Mouse (Mus musculus) hindbrain, embryonic 14.5 days (tissue): ENCODE results near the gene Rims3. TPM values are rescaled to one million over a fixed set of nuclear protein-coding genes. Genes with fewer than 3 reads are reported as not detected.
A peak's percentile ranks its signal among the peaks of the same experiment; 100 is the strongest.

Experiments used
- ATAC-seq: fragments of 200-750 bp; cut with Nextera tagmentation; 2 replicates; pipeline ENCODE4 v1.8.0; 2017; ENCODE audit warnings: moderate number of reproducible peaks, mild to moderate bottlenecking, moderate TSS enrichment, moderate library complexity; ENCODE audit not compliant: low FRiP score
- DNase-seq: peaks from one replicate; pipeline ENCODE4 v3.0.0-alpha.2; 2015; ENCODE audit warnings: low spot score
- H3K27ac ChIP-seq: fragments of 300-500 bp; sonication (generic); 2 replicates; pipeline ENCODE4 v1.5.1; 2014; ENCODE audit warnings: mild to moderate bottlenecking, moderate library complexity
- H3K27me3 ChIP-seq: fragments of 300-500 bp; sonication (generic); 2 replicates; pipeline ENCODE4 v1.6.1; 2014; ENCODE audit warnings: mild to moderate bottlenecking, low read length, mixed read lengths; ENCODE audit not compliant: control insufficient read depth, insufficient read depth
- H3K36me3 ChIP-seq: fragments of 300-500 bp; sonication (generic); replicated peaks from 2 replicates; pipeline ENCODE4 v1.6.1; 2014; ENCODE audit not compliant: control insufficient read depth, insufficient read depth
- H3K4me1 ChIP-seq: fragments of 300-500 bp; sonication (generic); replicated peaks from 2 replicates; pipeline ENCODE4 v1.6.1; 2014; ENCODE audit warnings: antibody characterized with exemption, low read length, mixed read lengths; ENCODE audit not compliant: control insufficient read depth, insufficient read depth
- H3K4me2 ChIP-seq: fragments of 300-500 bp; sonication (generic); replicated peaks from 2 replicates; pipeline ENCODE4 v1.6.1; 2014; ENCODE audit warnings: mild to moderate bottlenecking, moderate library complexity
- H3K4me3 ChIP-seq: fragments of 300-500 bp; sonication (generic); replicated peaks from 2 replicates; pipeline ENCODE4 v1.5.1; 2014; ENCODE audit warnings: mild to moderate bottlenecking, low read length
- H3K9ac ChIP-seq: fragments of 300-500 bp; sonication (generic); 2 replicates; pipeline ENCODE4 v1.6.1; 2014
- H3K9me3 ChIP-seq: fragments of 300-500 bp; sonication (generic); 2 replicates; pipeline ENCODE4 v1.6.1; 2016; ENCODE audit warnings: low read length; ENCODE audit not compliant: control insufficient read depth
- WGBS: fragments of 180-500 bp; shearing (Covaris S2); extraction: QIAGEN DNeasy Blood & Tissue Kit; methylation state at CpG from one replicate; pipeline ENCODE4 v1.1.7; 2014; 5-methylcytosine and 5-hydroxymethylcytosine counted together
- polyA plus RNA-seq: library from polyadenylated mRNA; unstranded; fragments of >200 nt; fragmentation: Nextera tagmentation; extraction: Ambion mirVana; gene quantifications from 2 replicates; pipeline ENCODE4 v1.2.1, GENCODE M21; 2014

The Rims3 gene
- polyA plus RNA-seq, 1 experiment from 2014 or later: 26.2 TPM

DNA sequence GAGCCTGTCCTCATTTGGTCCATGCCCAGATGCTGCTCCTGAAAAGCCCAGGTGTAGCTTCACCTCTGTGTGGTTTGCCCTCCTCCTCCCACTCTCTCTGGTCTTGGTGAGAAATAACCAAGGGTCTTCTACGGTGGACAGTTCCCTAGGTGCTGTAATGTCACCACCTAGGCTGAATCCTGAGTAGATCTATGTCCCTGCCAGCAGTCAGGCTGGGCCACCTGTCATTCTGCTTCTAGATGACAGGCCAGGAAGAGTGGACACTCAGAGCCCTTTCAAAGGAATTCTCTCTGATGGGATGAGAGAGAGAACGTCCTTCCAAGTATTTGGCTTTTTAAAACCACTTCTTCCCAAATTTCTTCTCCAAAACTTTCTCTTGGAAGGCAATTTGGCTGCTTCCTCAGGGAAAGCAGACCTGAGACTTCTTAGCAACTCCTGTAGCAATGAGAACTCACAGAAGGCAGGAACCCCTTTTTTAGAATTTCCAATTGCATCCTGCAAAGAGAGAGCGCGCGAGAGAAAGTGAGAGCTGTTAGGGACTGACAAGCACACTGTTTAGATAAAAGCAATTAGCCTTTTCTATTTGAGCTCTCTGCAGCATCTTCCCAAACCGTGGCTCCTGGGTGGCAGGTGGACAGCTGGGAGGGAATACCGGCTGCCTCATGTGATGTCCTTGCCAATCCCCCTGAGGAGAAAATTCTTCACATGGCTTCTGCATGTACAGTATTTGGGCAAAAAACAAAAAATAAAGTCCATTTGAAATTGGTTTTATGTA, 41.4 kb downstream of the Rims3 start:
- DNase-seq: no peak
- no peak for ATAC-seq
- Histone ChIP-seq H3K36me3 (no peaks in the 10 kb centered on the region; the same call in 1 of the 2 replicates), H3K9me3 (no peaks in the 10 kb centered on the region), H3K27ac (no peak overlapping the region), H3K4me2 (no peak overlapping the region), H3K4me3 (no peak overlapping the region), H3K4me1 (no peaks in the 10 kb centered on the region), H3K9ac (no peak overlapping the region), H3K27me3 (no peaks in the 10 kb centered on the region)
- 76% methylated on average over 7 of the region's 7 CpGs for WGBS

DNA sequence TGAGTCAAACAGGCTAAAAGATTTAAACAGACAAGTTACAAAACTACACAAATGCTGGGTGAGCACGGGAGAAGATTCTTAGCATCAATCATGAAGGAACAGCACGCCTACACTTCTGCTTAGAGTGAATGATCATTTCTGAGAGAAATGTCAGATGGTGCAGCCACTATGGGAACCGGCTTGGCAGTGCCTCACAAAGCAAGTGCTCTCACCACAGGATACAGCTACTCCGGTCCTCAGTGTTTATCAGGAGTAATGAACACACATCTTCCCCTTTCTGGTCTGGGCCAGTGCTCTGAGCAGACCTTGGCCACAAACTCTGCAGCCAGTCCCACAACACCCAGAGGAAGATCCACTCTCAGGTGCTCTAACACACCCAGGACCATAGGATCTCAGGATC, 49.9 kb downstream of the Rims3 start:
- H3K27ac ChIP-seq: no peak overlapping the region
- WGBS: 72% methylated on average over 4 of the region's 4 CpGs

DNA sequence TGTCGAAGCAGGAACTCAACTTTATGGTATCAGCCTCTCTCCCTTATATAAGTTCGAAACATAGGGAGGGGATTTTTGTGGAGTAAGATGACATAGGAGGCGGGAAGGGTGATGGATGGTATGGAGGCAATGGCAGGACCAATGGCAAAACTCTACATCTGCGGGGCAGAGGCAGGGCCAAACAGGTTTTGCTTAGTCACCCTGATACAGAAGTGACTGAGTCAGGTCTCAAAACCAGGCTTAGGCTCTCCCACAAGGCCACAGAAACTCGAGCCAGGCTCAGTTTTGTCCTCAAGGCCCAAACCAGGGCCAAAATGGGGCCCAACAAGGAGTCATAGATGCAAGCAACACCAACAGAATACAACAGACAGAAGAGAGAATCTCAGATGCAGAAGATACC, 51.0 kb downstream of the Rims3 start:
- Histone ChIP-seq H3K27ac (no peak overlapping the region), H3K4me2 (no peak overlapping the region), H3K9me3 (no peaks in the 10 kb centered on the region), H3K4me3 (no peak overlapping the region), H3K27me3 (no peaks in the 10 kb centered on the region), H3K4me1 (no peaks in the 10 kb centered on the region), H3K36me3 (no peaks in the 10 kb centered on the region), H3K9ac (no peak overlapping the region)
- 80% methylated on average over 5 of the region's 5 CpGs for WGBS
- ATAC-seq (no peak), DNase-seq (no peak)

More for the DNA sequence above, 49.9 kb downstream of the Rims3 start:
- Histone ChIP-seq H3K4me1 (no peaks in the 10 kb centered on the region), H3K27me3 (no peaks in the 10 kb centered on the region), H3K9ac (no peak overlapping the region), H3K36me3 (no peaks in the 10 kb centered on the region), H3K9me3 (no peaks in the 10 kb centered on the region), H3K4me2 (no peak overlapping the region), H3K4me3 (no peak overlapping the region)
- ATAC-seq (no peak), DNase-seq (no peak)

DNA sequence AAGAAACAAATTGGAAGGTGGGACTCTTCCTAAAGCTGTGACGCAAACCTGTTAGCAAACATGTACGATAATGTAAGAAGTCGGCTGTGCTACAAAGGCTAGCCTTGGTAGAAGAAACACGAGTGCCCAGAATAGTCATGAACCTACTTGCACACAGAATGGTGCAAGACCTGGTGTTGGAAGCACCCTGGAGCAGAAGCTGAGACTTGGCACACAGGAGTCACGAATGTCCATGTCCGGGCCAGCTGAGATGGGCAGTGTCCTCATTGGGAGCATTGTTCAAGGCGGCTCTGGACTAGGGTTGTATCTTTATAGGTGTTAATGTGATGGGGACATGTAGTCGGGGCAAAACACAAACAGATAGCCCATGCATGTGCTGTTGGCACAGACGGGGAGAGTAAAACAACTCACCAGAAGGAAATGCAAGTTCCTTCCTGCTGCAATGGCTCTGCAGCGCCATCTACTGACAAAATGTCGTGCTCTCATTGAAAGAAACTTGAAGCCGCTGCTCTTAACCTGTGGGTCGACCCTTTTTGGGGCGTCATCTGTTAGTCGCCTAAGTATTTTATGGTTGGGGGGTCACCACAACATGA, 55.0 kb downstream of the Rims3 start:
- 33% methylated on average over 15 of the region's 15 CpGs for WGBS
- peak; percentile 92 for DNase-seq
- H3K4me3 ChIP-seq: no peak overlapping the region
- H3K9ac ChIP-seq: no peak overlapping the region
- H3K9me3 ChIP-seq: no peaks in the 10 kb centered on the region
- H3K27me3 ChIP-seq: no peaks in the 10 kb centered on the region
- H3K4me2 ChIP-seq: no peak overlapping the region
- H3K36me3 ChIP-seq: no peaks in the 10 kb centered on the region
- peak; percentile 55; the same call in 1 of the 2 replicates for ATAC-seq
- H3K4me1 ChIP-seq: no peaks in the 10 kb centered on the region
- H3K27ac ChIP-seq: no peak overlapping the region

DNA sequence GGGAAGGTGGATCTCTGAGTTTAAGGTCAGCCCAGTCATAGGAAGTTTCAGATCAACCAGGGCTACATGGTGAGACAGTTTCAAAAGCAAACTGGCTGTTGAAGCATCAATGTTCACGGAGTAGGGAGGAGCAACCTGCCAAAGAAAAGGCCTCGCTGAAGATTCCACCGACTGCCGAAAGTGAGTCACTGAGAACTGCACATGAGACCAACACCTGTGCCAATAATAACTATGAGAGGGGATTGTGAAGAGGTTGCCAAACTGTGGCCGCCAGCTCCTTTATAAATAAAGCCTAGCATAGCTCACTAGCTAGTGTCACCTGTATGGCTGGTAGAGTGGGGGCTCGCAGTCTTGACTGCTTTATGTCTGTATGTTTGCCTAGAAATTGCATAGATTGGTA, 56.5 kb downstream of the Rims3 start:
- no peaks in the 10 kb centered on the region for H3K4me1 ChIP-seq
- no peak overlapping the region for H3K4me2 ChIP-seq
- H3K4me3 ChIP-seq: no peak overlapping the region
- WGBS: 89% methylated on average over 6 of the region's 6 CpGs
- no peaks in the 10 kb centered on the region for H3K9me3 ChIP-seq
- no peak overlapping the region for H3K27ac ChIP-seq
- H3K9ac ChIP-seq: no peak overlapping the region
- H3K27me3 ChIP-seq: no peaks in the 10 kb centered on the region
- H3K36me3 ChIP-seq: no peaks in the 10 kb centered on the region
- DNase-seq (no peak), ATAC-seq (no peak)

DNA sequence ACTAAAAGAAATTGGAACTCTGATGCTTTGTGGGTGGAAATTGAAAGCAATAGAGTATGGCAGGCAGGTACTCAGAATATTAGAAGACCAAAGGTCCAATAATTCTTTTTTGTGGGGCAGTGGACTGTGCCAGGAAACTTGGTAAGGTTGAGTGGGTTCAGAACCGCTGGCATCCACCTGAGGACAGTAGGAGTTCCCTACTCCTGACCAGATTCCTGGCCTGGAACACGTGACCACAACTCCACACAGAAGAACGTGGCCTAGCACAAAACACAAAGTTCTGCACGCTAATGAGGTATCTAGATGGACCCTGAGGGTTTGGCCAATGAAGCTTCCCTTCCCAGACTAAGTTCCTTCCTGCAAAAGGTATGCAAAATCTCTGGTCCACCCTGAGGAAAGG, 58.2 kb downstream of the Rims3 start:
- Histone ChIP-seq H3K27ac (no peak overlapping the region), H3K4me2 (no peak overlapping the region), H3K4me1 (no peaks in the 10 kb centered on the region), H3K36me3 (no peaks in the 10 kb centered on the region), H3K27me3 (no peaks in the 10 kb centered on the region), H3K9ac (no peak overlapping the region), H3K4me3 (no peak overlapping the region), H3K9me3 (no peaks in the 10 kb centered on the region)
- DNase-seq (no peak), ATAC-seq (no peak)
- 49% methylated on average over 4 of the region's 4 CpGs for WGBS

DNA sequence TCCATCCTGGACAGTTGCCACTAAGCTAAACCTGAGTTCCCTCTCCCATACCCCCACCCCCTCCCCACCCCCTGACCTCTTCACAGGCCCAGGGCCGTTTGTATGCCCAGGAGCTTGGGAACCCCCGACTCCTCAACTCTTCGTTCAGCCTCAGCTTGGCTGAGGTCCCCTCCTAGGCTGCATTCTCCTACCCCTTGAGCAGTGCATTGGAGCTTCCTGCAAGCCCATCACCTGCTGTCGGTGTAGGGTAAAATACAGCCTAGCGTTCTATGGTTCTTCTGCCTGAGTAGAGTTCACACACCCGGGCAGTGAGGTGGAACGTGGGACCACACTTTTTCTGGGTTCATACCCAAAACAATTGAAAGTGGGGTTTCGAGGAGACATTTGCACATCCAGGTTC, 58.8 kb downstream of the Rims3 start:
- Histone ChIP-seq H3K36me3 (no peaks in the 10 kb centered on the region), H3K27ac (no peak overlapping the region), H3K27me3 (no peaks in the 10 kb centered on the region), H3K4me2 (no peak overlapping the region), H3K4me3 (no peak overlapping the region), H3K9me3 (no peaks in the 10 kb centered on the region), H3K9ac (no peak overlapping the region), H3K4me1 (no peaks in the 10 kb centered on the region)
- WGBS: 70% methylated on average over 8 of the region's 8 CpGs
- DNase-seq (no peak), ATAC-seq (no peak)

DNA sequence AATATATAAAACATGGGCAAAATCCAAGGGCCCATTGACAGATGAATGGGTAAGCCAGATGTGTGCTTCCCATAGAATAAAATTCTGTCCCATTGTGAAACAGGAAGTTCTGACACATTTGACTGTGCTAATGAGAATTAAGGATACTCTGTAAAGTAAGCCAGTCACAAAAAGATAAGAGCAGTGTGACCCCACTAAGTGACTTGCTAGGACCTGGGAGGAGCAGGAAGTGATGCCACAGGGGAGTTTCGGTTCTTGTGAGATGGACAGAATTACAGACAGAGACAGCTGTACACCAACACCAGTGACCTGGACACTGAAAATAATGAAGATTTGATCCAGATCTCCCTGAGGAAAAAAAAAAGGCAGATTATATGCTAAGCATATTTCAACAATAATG, 59.2 kb downstream of the Rims3 start:
- no peak overlapping the region for H3K27ac ChIP-seq
- no peaks in the 10 kb centered on the region for H3K4me1 ChIP-seq
- H3K9me3 ChIP-seq: no peaks in the 10 kb centered on the region
- no peak for ATAC-seq
- WGBS: 82% methylated on average over 1 of the region's 1 CpGs
- H3K9ac ChIP-seq: no peak overlapping the region
- H3K4me2 ChIP-seq: no peak overlapping the region
- H3K27me3 ChIP-seq: no peaks in the 10 kb centered on the region
- no peak overlapping the region for H3K4me3 ChIP-seq
- DNase-seq: no peak
- no peaks in the 10 kb centered on the region for H3K36me3 ChIP-seq

DNA sequence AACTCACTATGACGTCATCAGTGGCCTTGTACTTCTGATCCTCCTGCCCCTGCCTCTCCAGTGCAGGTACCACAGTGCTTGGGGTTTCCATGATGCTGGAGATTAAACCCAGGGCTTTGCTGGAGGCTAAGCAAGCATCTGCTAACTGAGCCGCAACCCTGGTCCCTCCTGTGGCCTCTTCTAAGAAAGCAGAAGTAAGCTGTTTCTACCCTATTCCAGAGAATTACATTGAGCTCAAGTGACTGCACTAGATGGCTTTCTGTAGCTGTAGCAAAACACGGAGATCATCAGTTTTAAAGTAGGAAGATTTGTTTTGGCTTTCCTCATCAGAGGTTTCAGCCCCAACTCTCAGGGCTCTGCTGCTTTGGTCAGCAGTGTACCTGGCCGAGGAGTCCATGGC, 59.9 kb downstream of the Rims3 start:
- H3K4me2 ChIP-seq: no peak overlapping the region
- H3K4me1 ChIP-seq: no peaks in the 10 kb centered on the region
- no peaks in the 10 kb centered on the region for H3K27me3 ChIP-seq
- H3K36me3 ChIP-seq: 0 out of 2 replicates have a peak, but pooled peaks cover 2% of the 10 kb centered on the region
- ATAC-seq (no peak), DNase-seq (no peak)
- H3K27ac ChIP-seq: no peak overlapping the region
- 79% methylated on average over 4 of the region's 4 CpGs for WGBS
- H3K9me3 ChIP-seq: no peaks in the 10 kb centered on the region
- no peak overlapping the region for H3K9ac ChIP-seq
- H3K4me3 ChIP-seq: no peak overlapping the region
